Mouse (Mus musculus): ENCODE data around the gene Cdkal1. TPM values are rescaled to one million over a fixed set of nuclear protein-coding genes. Genes with fewer than 3 reads are reported as not detected.

Cdkal1 gene
- total RNA-seq, 1 experiment: 20.8 TPM

GRCm38 (mm10) chr13:29601033-29601432 is 254.4 kb downstream of the Cdkal1 start:
- Histone ChIP-seq H3K4me1 (ENCODE audit: control insufficient read depth in 2 of 2, insufficient read depth in 2 of 2, low read length in 2 of 2, poor library complexity in 1 of 2) (no peaks in the 10 kb centered on the region), H3K36me3 (ENCODE audit: control insufficient read depth, insufficient read depth, low read length, poor library complexity, severe bottlenecking) (no peaks in the 10 kb centered on the region), H3K9me3 (ENCODE audit: control insufficient read depth, insufficient read depth, low read depth, low read length) (no peaks in the 10 kb centered on the region), H3K9ac (ENCODE audit: insufficient read depth, low read depth, low read length, poor library complexity, severe bottlenecking) (no peak overlapping the region), H3K4me3 (ENCODE audit: insufficient read depth in 1 of 2, low read depth in 1 of 2, low read length in 2 of 2, poor library complexity in 1 of 2, severe bottlenecking in 1 of 2) (no peak overlapping the region), H3K27ac (ENCODE audit: insufficient read depth, low read depth, low read length, poor library complexity, severe bottlenecking) (no peak overlapping the region)
- DNase-seq (ENCODE audit: low read depth, low spot score): no peak
- in situ Hi-C loops (cut with MboI; ENCODE audit: low sequenced_read_pairs in 2 of 2, unreplicated experiment in 2 of 2): no loop called here
- TF ChIP-seq CHD2 (IDR thresholded peaks at IDR 0.05; ENCODE audit: low read depth, low read length) (no peak), ZNF384 (IDR thresholded peaks at IDR 0.05; ENCODE audit: low read depth, low read length) (no peak), HCFC1 (IDR thresholded peaks at IDR 0.05; ENCODE audit: borderline replicate concordance, insufficient read depth, low read length) (no peak), ZC3H11A (IDR thresholded peaks at IDR 0.05; ENCODE audit: borderline replicate concordance, low read depth, low read length) (no peak), MAFK (IDR thresholded peaks at IDR 0.05; ENCODE audit: insufficient read depth, low read depth, low read length) (no peak)

- Histone ChIP-seq H3K9me3 (ENCODE audit: control insufficient read depth, insufficient read depth, low read depth, low read length) (no peaks in the 10 kb centered on the region), H3K4me1 (ENCODE audit: control insufficient read depth in 2 of 2, insufficient read depth in 2 of 2, low read length in 2 of 2, poor library complexity in 1 of 2) (no peaks in the 10 kb centered on the region), H3K27ac (ENCODE audit: insufficient read depth, low read depth, low read length, poor library complexity, severe bottlenecking) (no peak overlapping the region), H3K36me3 (ENCODE audit: control insufficient read depth, insufficient read depth, low read length, poor library complexity, severe bottlenecking) (no peaks in the 10 kb centered on the region), H3K4me3 (ENCODE audit: insufficient read depth in 1 of 2, low read depth in 1 of 2, low read length in 2 of 2, poor library complexity in 1 of 2, severe bottlenecking in 1 of 2) (no peak overlapping the region), H3K9ac (ENCODE audit: insufficient read depth, low read depth, low read length, poor library complexity, severe bottlenecking) (no peak overlapping the region)
- no peak for DNase-seq (ENCODE audit: low read depth, low spot score)
- in situ Hi-C loops (cut with MboI; ENCODE audit: low sequenced_read_pairs in 2 of 2, unreplicated experiment in 2 of 2): no loop called here
- TF ChIP-seq CHD2 (IDR thresholded peaks at IDR 0.05; ENCODE audit: low read depth, low read length): no peak
- no peak for TF ChIP-seq ZNF384 (IDR thresholded peaks at IDR 0.05; ENCODE audit: low read depth, low read length)
- no peak for TF ChIP-seq ZC3H11A (IDR thresholded peaks at IDR 0.05; ENCODE audit: borderline replicate concordance, low read depth, low read length)
- TF ChIP-seq MAFK (IDR thresholded peaks at IDR 0.05; ENCODE audit: insufficient read depth, low read depth, low read length): no peak
- no peak for TF ChIP-seq HCFC1 (IDR thresholded peaks at IDR 0.05; ENCODE audit: borderline replicate concordance, insufficient read depth, low read length)
Observed at GRCm38 (mm10) chr13:29599646-29600045, 255.8 kb downstream of the Cdkal1 start.

- TF ChIP-seq ZC3H11A (IDR thresholded peaks at IDR 0.05; ENCODE audit: borderline replicate concordance, low read depth, low read length): no peak
- TF ChIP-seq MAFK (IDR thresholded peaks at IDR 0.05; ENCODE audit: insufficient read depth, low read depth, low read length): no peak
- no peak for TF ChIP-seq CHD2 (IDR thresholded peaks at IDR 0.05; ENCODE audit: low read depth, low read length)
- TF ChIP-seq ZNF384 (IDR thresholded peaks at IDR 0.05; ENCODE audit: low read depth, low read length): no peak
- no peak for TF ChIP-seq HCFC1 (IDR thresholded peaks at IDR 0.05; ENCODE audit: borderline replicate concordance, insufficient read depth, low read length)
- H3K9me3 ChIP-seq (ENCODE audit: control insufficient read depth, insufficient read depth, low read depth, low read length): no peaks in the 10 kb centered on the region; the same call in 1 of the 2 replicates
- DNase-seq (ENCODE audit: low read depth, low spot score): no peak
- no peak overlapping the region for H3K4me3 ChIP-seq (ENCODE audit: insufficient read depth in 1 of 2, low read depth in 1 of 2, low read length in 2 of 2, poor library complexity in 1 of 2, severe bottlenecking in 1 of 2)
- H3K9ac ChIP-seq (ENCODE audit: insufficient read depth, low read depth, low read length, poor library complexity, severe bottlenecking): no peak overlapping the region
- no peaks in the 10 kb centered on the region for H3K4me1 ChIP-seq (ENCODE audit: control insufficient read depth in 2 of 2, insufficient read depth in 2 of 2, low read length in 2 of 2, poor library complexity in 1 of 2)
- in situ Hi-C loops (cut with MboI; ENCODE audit: low sequenced_read_pairs in 2 of 2, unreplicated experiment in 2 of 2): no loop called here
- no peaks in the 10 kb centered on the region for H3K36me3 ChIP-seq (ENCODE audit: control insufficient read depth, insufficient read depth, low read length, poor library complexity, severe bottlenecking)
- no peak overlapping the region for H3K27ac ChIP-seq (ENCODE audit: insufficient read depth, low read depth, low read length, poor library complexity, severe bottlenecking)
Observed at GRCm38 (mm10) chr13:29596735-29597134, 258.7 kb downstream of the Cdkal1 start.

GRCm38 (mm10) chr13:29593096-29593495 is 262.4 kb downstream of the Cdkal1 start:
- no peaks in the 10 kb centered on the region; the same call in 1 of the 2 replicates for H3K9me3 ChIP-seq (ENCODE audit: control insufficient read depth, insufficient read depth, low read depth, low read length)
- TF ChIP-seq ZNF384 (IDR thresholded peaks at IDR 0.05; ENCODE audit: low read depth, low read length) (no peak), MAFK (IDR thresholded peaks at IDR 0.05; ENCODE audit: insufficient read depth, low read depth, low read length) (0 out of 2 replicates have a peak, but pooled peaks have one; percentile 31)
- H3K4me1 ChIP-seq (ENCODE audit: control insufficient read depth in 2 of 2, insufficient read depth in 2 of 2, low read length in 2 of 2, poor library complexity in 1 of 2): no peaks in the 10 kb centered on the region
- no peak overlapping the region for H3K9ac ChIP-seq (ENCODE audit: insufficient read depth, low read depth, low read length, poor library complexity, severe bottlenecking)
- no peak for DNase-seq (ENCODE audit: low read depth, low spot score)
- H3K27ac ChIP-seq (ENCODE audit: insufficient read depth, low read depth, low read length, poor library complexity, severe bottlenecking): no peak overlapping the region
- in situ Hi-C loops (cut with MboI; ENCODE audit: low sequenced_read_pairs in 2 of 2, unreplicated experiment in 2 of 2): no loop called here
- H3K4me3 ChIP-seq (ENCODE audit: insufficient read depth in 1 of 2, low read depth in 1 of 2, low read length in 2 of 2, poor library complexity in 1 of 2, severe bottlenecking in 1 of 2): no peak overlapping the region
- no peaks in the 10 kb centered on the region for H3K36me3 ChIP-seq (ENCODE audit: control insufficient read depth, insufficient read depth, low read length, poor library complexity, severe bottlenecking)

GRCm38 (mm10) chr13:29590685-29591084 is 264.8 kb downstream of the Cdkal1 start:
- Histone ChIP-seq H3K27ac (ENCODE audit: insufficient read depth, low read depth, low read length, poor library complexity, severe bottlenecking) (no peak overlapping the region), H3K9ac (ENCODE audit: insufficient read depth, low read depth, low read length, poor library complexity, severe bottlenecking) (no peak overlapping the region), H3K4me3 (ENCODE audit: insufficient read depth in 1 of 2, low read depth in 1 of 2, low read length in 2 of 2, poor library complexity in 1 of 2, severe bottlenecking in 1 of 2) (no peak overlapping the region), H3K36me3 (ENCODE audit: control insufficient read depth, insufficient read depth, low read length, poor library complexity, severe bottlenecking) (no peaks in the 10 kb centered on the region), H3K4me1 (ENCODE audit: control insufficient read depth in 2 of 2, insufficient read depth in 2 of 2, low read length in 2 of 2, poor library complexity in 1 of 2) (no peaks in the 10 kb centered on the region), H3K9me3 (ENCODE audit: control insufficient read depth, insufficient read depth, low read depth, low read length) (no peaks in the 10 kb centered on the region; the same call in 1 of the 2 replicates)
- DNase-seq (ENCODE audit: low read depth, low spot score): no peak
- TF ChIP-seq HCFC1 (IDR thresholded peaks at IDR 0.05; ENCODE audit: borderline replicate concordance, insufficient read depth, low read length) (no peak), ZC3H11A (IDR thresholded peaks at IDR 0.05; ENCODE audit: borderline replicate concordance, low read depth, low read length) (no peak), ZNF384 (IDR thresholded peaks at IDR 0.05; ENCODE audit: low read depth, low read length) (no peak), MAFK (IDR thresholded peaks at IDR 0.05; ENCODE audit: insufficient read depth, low read depth, low read length) (no peak), CHD2 (IDR thresholded peaks at IDR 0.05; ENCODE audit: low read depth, low read length) (no peak)
- in situ Hi-C loops (cut with MboI; ENCODE audit: low sequenced_read_pairs in 2 of 2, unreplicated experiment in 2 of 2): no loop called here

All from ES-E14 (cell line).